Mouse (Mus musculus) right cerebral cortex, postnatal 14 days (tissue): ENCODE measurements at regions not wholly inside any gene's neighbourhood (a gene's known extent, or its start where the extent isn't known, plus 50 kb on each side); places are given as distances from the start of the nearest gene placed in this dataset.

Experiments used
- DNase-seq: peaks from one replicate; pipeline ENCODE4 v3.0.0; 2022

GRCm38 (mm10) chr17:45285621-45286189 is 147.8 kb downstream of the Cdc5l start:
- no peak for DNase-seq

- DNase-seq, result no peak
Observed at GRCm38 (mm10) chr17:45281554-45281953, 152.0 kb downstream of the Cdc5l start.

- DNase-seq, result no peak
Observed at GRCm38 (mm10) chr17:45279811-45280205, 153.7 kb downstream of the Cdc5l start.

- DNase-seq, result no peak
Observed at GRCm38 (mm10) chr17:45279075-45279810, 154.3 kb downstream of the Cdc5l start.

- DNase-seq, result no peak
Observed at GRCm38 (mm10) chr17:45277516-45277915, 156.0 kb downstream of the Cdc5l start.

GRCm38 (mm10) chr17:45276686-45277405 is 156.7 kb downstream of the Cdc5l start:
- DNase-seq, result no peak

- no peak for DNase-seq
Observed at GRCm38 (mm10) chr17:45274894-45275293, 158.6 kb downstream of the Cdc5l start.

- no peak for DNase-seq
Observed at GRCm38 (mm10) chr17:45266776-45267175, 166.8 kb downstream of the Cdc5l start.

GRCm38 (mm10) chr17:45265587-45265986 is 167.9 kb downstream of the Cdc5l start:
- no peak for DNase-seq

- no peak for DNase-seq
Observed at GRCm38 (mm10) chr17:45264434-45264833, 169.1 kb downstream of the Cdc5l start.

GRCm38 (mm10) chr17:45260421-45260820 is 173.1 kb downstream of the Cdc5l start:
- DNase-seq, result no peak

- no peak for DNase-seq
Observed at GRCm38 (mm10) chr17:45258007-45258406, 175.5 kb downstream of the Cdc5l start.

- no peak for DNase-seq
Observed at GRCm38 (mm10) chr17:45252593-45253230, 180.8 kb downstream of the Cdc5l start.

- DNase-seq, result peak; percentile 89
Observed at GRCm38 (mm10) chr17:45251034-45251730, 182.4 kb downstream of the Cdc5l start.

GRCm38 (mm10) chr17:45250450-45250849 is 183.1 kb downstream of the Cdc5l start:
- no peak for DNase-seq

GRCm38 (mm10) chr17:45247142-45248137 is 186.1 kb downstream of the Cdc5l start:
- no peak for DNase-seq

- no peak for DNase-seq
Observed at GRCm38 (mm10) chr17:45244870-45245269, 188.7 kb downstream of the Cdc5l start.

GRCm38 (mm10) chr17:45243103-45243502 is 190.4 kb downstream of the Cdc5l start:
- DNase-seq, result no peak

GRCm38 (mm10) chr17:45242076-45242475 is 191.5 kb downstream of the Cdc5l start:
- DNase-seq, result peak; percentile 28

GRCm38 (mm10) chr17:45240963-45241543 is 192.5 kb downstream of the Cdc5l start:
- no peak for DNase-seq

- DNase-seq, result no peak
Observed at GRCm38 (mm10) chr17:45240545-45240944, 193.0 kb downstream of the Cdc5l start.
